Mouse (Mus musculus): Measurements from ENCODE around the gene Cfap61.

DNA sequence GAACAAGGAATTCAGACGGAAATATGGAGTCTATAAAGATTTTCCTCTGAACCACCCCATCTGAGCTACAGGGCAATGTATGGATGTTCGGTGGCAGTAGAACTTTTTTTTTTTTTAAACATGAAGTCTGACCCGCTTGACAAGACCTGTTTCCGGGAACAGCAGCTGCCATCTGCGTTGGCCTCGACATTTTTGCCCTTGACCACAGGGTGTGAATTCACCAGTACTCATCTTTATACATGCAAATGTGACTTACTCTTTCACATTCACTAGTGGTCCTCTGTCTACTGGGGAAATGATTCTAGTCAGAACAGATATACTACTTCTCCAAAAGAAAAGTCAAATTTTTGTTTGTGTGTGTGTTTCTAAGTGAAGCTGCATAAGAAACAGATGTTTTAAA lies 291.2 kb downstream of the Cfap61 start:
- TF ChIP-seq CTCF (conservative IDR thresholded peaks at IDR 0.05; ENCODE audit: low read length) (no peak), NANOG (IDR thresholded peaks at IDR 0.05; ENCODE audit: borderline replicate concordance, low read length) (no peak)

Measured in E14TG2a.4 (cell line).